Mouse (Mus musculus): ENCODE measurements at regions not wholly inside any gene's neighbourhood (a gene's known extent, or its start where the extent isn't known, plus 50 kb on each side); places are given as distances from the start of the nearest gene placed in this dataset.

DNA sequence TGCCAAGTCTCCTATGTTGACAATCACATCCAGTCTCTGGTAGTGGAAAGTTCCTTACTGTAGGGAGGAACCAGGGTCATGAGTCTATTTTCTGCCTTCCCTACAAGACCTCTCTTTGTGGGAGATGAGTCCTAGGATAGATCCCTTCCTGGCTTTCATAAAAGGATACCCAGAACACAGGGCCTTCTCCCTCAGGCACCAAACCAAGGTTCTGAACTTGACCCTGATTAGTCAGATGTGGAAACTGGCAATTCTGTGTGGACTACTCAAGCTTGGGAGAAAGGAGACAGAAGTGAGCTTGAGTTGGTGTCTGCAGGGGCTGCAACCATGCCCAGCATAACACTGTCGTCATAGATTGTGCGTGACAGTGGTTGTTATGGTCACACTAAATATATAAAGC is 293.6 kb upstream of the Hs6st1 start:
- no peak for TF ChIP-seq POLR2A (IDR thresholded peaks at IDR 0.05; ENCODE audit: borderline replicate concordance, extremely low read depth, low read depth, low read length)
- no peak for DNase-seq
- H3K4me3 ChIP-seq (replicated peaks; ENCODE audit: extremely low read depth, low read depth, low read length), result no peak overlapping the region
- no peaks in the 10 kb centered on the region for H3K4me1 ChIP-seq (ENCODE audit: control insufficient read depth, insufficient read depth, low read length)
- 88% methylated on average over 2 of the region's 2 CpGs for WGBS

DNA sequence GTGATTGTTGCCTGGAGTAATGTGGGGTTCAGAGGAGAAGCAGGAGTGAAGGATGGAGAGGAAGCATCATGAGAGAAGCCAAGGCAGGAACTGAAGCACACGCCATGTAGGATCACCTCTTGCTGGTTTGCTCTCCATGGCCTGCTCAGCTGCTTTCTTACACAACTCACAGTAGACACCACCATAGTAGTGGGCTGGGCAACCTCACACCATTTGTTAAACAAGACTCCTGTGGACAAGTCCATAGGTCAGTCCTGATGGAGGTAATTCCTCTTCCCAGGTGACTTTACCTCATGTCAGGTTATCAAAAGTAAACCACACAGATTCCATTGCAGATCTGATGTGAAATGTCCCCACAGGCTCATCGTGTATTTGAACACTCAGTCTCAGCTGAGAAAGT is 285.5 kb upstream of the Hs6st1 start:
- Histone ChIP-seq H3K4me3 (replicated peaks; ENCODE audit: extremely low read depth, low read depth, low read length) (no peak overlapping the region), H3K4me1 (ENCODE audit: control insufficient read depth, insufficient read depth, low read length) (no peaks in the 10 kb centered on the region)
- DNase-seq, result no peak
- WGBS, result 89% methylated on average over 2 of the region's 2 CpGs
- TF ChIP-seq POLR2A (IDR thresholded peaks at IDR 0.05; ENCODE audit: borderline replicate concordance, extremely low read depth, low read depth, low read length), result no peak
- no peak for TF ChIP-seq CTCF (IDR thresholded peaks at IDR 0.05; ENCODE audit: insufficient read depth, low read length)

DNA sequence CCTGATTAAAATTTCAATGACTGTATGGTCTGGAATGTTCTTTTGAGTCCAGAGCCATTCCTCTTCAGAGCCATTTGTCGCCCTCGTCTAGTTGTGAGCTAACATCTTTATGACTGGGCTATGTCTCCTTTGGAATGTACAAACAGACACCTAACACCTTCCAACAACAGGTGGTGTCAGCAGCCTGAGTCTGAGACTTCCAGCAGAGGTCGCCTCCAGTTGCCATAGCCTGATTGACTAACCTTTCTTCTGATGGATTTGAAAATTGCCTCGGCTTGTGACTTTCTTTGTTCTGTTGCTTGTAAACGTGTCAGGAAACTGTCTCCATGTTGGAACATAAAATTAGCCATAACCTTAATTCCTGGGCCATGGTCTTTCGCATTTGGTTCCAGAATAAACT is 284.8 kb upstream of the Hs6st1 start:
- Histone ChIP-seq H3K4me3 (replicated peaks; ENCODE audit: extremely low read depth, low read depth, low read length) (no peak overlapping the region), H3K4me1 (ENCODE audit: control insufficient read depth, insufficient read depth, low read length) (no peaks in the 10 kb centered on the region)
- DNase-seq, result no peak
- 66% methylated on average over 6 of the region's 6 CpGs for WGBS
- TF ChIP-seq CTCF (IDR thresholded peaks at IDR 0.05; ENCODE audit: insufficient read depth, low read length), result no peak
- no peak for TF ChIP-seq POLR2A (IDR thresholded peaks at IDR 0.05; ENCODE audit: borderline replicate concordance, extremely low read depth, low read depth, low read length)

DNA sequence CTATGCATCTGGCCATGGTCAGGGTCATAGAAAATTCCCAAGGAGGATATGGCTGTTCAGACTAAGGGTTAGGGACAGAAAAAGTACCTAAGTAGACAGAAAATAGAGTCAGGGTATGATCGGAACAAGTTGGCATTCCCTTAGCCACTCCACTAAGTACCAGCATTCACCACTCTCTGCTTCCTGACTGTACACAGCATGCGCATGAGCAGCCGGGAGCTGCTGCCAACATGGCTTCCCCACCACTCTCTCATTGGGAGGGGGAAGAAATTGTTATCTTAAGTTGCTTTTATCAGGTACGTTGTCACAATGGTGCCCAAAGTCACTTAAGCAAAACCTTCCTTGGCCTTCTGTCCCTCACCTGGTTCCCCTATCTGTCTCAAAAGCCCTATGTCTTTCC is 282.0 kb upstream of the Hs6st1 start:
- no peak for DNase-seq
- Histone ChIP-seq H3K4me1 (ENCODE audit: control insufficient read depth, insufficient read depth, low read length) (no peaks in the 10 kb centered on the region), H3K4me3 (replicated peaks; ENCODE audit: extremely low read depth, low read depth, low read length) (no peak overlapping the region)
- WGBS, result 85% methylated on average over 4 of the region's 4 CpGs
- TF ChIP-seq CTCF (IDR thresholded peaks at IDR 0.05; ENCODE audit: insufficient read depth, low read length), result no peak
- TF ChIP-seq POLR2A (IDR thresholded peaks at IDR 0.05; ENCODE audit: borderline replicate concordance, extremely low read depth, low read depth, low read length), result no peak

DNA sequence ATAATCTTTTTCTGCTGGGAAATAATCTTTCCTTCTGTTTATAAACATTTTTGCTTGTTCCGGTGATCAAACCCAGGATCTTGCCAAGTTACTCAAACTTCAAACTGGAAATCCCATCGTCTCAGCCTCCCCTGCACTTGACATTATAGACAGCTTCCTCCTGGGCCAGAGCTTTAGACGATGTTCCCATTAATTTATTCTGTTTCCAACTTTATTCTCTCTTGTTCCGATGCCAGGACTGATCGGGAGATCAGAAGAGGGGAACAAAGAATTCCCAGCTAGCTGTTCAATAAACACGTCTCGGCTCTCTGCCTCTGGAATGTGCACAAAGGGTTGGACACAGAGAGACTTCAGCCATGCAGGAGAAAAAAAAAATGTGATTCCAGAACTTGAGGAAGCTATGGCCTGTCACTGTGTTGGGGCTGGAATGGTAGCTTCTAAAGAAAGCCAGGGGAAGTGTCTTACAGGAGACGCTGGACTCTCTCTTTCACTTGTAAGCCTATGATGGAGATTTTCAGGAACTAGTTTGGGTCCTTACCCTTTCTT is 281.5 kb upstream of the Hs6st1 start:
- TF ChIP-seq POLR2A (IDR thresholded peaks at IDR 0.05; ENCODE audit: borderline replicate concordance, extremely low read depth, low read depth, low read length) (no peak), CTCF (IDR thresholded peaks at IDR 0.05; ENCODE audit: insufficient read depth, low read length) (no peak)
- no peak for DNase-seq
- Histone ChIP-seq H3K4me1 (ENCODE audit: control insufficient read depth, insufficient read depth, low read length) (no peaks in the 10 kb centered on the region), H3K4me3 (replicated peaks; ENCODE audit: extremely low read depth, low read depth, low read length) (no peak overlapping the region)
- WGBS, result 60% methylated on average over 8 of the region's 8 CpGs

DNA sequence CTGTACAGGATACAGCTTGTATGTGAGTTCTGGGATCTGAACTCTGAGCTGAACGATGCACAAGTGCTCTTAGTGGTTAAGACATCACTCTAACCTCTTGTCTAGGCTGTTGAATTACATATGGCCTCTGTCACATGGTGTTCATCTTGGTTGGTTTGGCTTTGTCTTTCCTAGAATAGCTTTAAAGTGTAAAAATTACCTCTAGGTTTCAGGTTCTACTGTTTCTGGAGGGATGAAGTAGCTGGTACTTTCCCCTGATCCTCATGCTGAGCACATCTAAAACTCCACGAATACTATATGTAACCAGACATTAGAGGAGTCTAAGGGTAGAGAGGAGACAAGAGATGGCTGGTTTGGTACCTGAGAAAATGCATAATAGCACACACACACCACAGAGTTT is 271.1 kb upstream of the Hs6st1 start:
- TF ChIP-seq CTCF (IDR thresholded peaks at IDR 0.05; ENCODE audit: insufficient read depth, low read length), result no peak
- TF ChIP-seq POLR2A (IDR thresholded peaks at IDR 0.05; ENCODE audit: borderline replicate concordance, extremely low read depth, low read depth, low read length), result no peak
- WGBS, result 64% methylated on average over 2 of the region's 2 CpGs
- no peak for DNase-seq
- Histone ChIP-seq H3K4me1 (ENCODE audit: control insufficient read depth, insufficient read depth, low read length) (no peaks in the 10 kb centered on the region), H3K4me3 (replicated peaks; ENCODE audit: extremely low read depth, low read depth, low read length) (no peak overlapping the region)

DNA sequence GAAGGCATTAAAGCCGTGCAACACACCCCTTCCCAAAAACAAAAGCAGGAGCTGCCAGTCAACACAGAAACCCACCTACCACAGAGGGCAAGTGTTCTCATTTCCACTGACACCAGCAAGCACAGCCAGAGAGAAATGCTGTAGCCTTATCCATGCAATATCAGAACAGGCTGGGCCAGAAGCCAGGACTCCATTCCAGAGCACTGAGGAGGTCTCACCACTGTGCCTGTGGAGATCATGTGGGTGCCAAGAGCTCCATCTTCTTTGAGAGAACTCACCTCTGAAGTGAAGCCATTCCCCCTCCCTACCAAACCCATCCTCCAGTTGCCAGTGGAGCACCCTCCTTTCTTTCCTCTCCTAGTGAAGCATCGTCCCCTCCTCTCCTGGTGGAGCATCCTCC is 270.7 kb upstream of the Hs6st1 start:
- TF ChIP-seq CTCF (IDR thresholded peaks at IDR 0.05; ENCODE audit: insufficient read depth, low read length) (no peak), POLR2A (IDR thresholded peaks at IDR 0.05; ENCODE audit: borderline replicate concordance, extremely low read depth, low read depth, low read length) (no peak)
- 79% methylated on average over 2 of the region's 2 CpGs for WGBS
- no peak for DNase-seq
- Histone ChIP-seq H3K4me1 (ENCODE audit: control insufficient read depth, insufficient read depth, low read length) (no peaks in the 10 kb centered on the region), H3K4me3 (replicated peaks; ENCODE audit: extremely low read depth, low read depth, low read length) (no peak overlapping the region)

DNA sequence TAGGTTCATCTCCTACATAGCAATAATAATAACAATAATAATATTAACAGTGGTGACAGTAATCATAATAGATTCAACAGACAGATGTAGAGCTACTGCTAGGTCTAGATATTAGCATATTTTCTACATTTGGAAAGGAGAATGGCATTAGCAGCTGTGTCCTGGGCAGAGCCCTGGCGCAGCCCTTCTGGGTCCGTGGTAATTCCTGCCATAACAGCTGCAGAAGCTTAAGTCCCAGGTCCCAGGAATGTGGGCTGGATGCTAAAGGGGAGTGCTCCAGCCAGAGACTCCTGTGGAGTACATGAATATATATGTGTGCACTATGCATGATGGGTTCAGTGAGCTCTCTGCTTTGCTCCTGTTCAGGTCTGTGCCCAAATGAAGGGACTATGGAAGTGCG is 262.7 kb upstream of the Hs6st1 start:
- Histone ChIP-seq H3K4me1 (ENCODE audit: control insufficient read depth, insufficient read depth, low read length) (no peaks in the 10 kb centered on the region), H3K4me3 (replicated peaks; ENCODE audit: extremely low read depth, low read depth, low read length) (no peak overlapping the region)
- 73% methylated on average over 3 of the region's 3 CpGs for WGBS
- TF ChIP-seq POLR2A (IDR thresholded peaks at IDR 0.05; ENCODE audit: borderline replicate concordance, extremely low read depth, low read depth, low read length), result no peak
- no peak for TF ChIP-seq CTCF (IDR thresholded peaks at IDR 0.05; ENCODE audit: insufficient read depth, low read length)
- no peak for DNase-seq

DNA sequence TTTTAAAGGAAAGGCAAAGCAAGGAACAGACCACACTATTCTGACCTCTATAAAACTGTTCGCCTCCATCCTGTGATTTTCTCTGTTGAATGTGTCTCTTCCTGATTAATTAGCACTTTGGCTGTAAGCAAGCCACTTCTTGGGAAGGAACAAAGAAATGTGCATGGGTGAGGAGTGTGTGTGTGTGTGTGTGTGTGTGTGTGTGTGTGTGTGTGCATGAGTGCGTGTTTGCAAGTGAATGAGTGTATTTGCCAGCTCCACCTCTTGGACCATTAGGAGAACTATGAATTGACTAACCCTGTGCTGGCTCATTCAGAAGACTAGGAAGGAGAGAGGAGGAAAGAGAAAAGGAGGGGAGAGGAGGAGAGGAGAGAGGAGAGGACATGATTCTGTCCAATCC is 261.9 kb upstream of the Hs6st1 start:
- 49% methylated on average over 2 of the region's 2 CpGs for WGBS
- H3K4me3 ChIP-seq (replicated peaks; ENCODE audit: extremely low read depth, low read depth, low read length), result no peak overlapping the region
- TF ChIP-seq POLR2A (IDR thresholded peaks at IDR 0.05; ENCODE audit: borderline replicate concordance, extremely low read depth, low read depth, low read length) (no peak), CTCF (IDR thresholded peaks at IDR 0.05; ENCODE audit: insufficient read depth, low read length) (no peak)
- DNase-seq, result no peak
- no peaks in the 10 kb centered on the region for H3K4me1 ChIP-seq (ENCODE audit: control insufficient read depth, insufficient read depth, low read length)

DNA sequence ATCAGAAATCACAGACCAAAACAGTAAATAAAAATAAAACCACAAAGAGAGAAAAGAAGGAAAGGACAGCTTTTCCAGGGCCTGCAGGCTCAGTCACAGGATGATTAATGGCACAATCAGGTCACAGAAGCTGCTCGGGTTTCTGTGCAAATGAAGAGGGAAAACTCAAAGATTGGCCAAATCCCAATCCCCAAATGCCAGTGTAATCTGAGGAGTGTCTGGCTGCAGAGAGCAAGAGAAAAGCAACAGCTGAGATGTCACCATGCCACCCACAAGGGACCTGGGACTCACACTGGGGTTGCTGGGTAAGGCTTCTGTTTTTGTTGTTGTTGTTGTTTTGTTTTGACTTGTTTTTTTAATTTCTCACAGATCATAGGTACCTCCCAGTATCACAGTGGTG is 261.5 kb upstream of the Hs6st1 start:
- no peak for DNase-seq
- Histone ChIP-seq H3K4me3 (replicated peaks; ENCODE audit: extremely low read depth, low read depth, low read length) (no peak overlapping the region), H3K4me1 (ENCODE audit: control insufficient read depth, insufficient read depth, low read length) (no peaks in the 10 kb centered on the region)
- 7% methylated on average over 1 of the region's 1 CpGs for WGBS
- no peak for TF ChIP-seq POLR2A (IDR thresholded peaks at IDR 0.05; ENCODE audit: borderline replicate concordance, extremely low read depth, low read depth, low read length)

DNA sequence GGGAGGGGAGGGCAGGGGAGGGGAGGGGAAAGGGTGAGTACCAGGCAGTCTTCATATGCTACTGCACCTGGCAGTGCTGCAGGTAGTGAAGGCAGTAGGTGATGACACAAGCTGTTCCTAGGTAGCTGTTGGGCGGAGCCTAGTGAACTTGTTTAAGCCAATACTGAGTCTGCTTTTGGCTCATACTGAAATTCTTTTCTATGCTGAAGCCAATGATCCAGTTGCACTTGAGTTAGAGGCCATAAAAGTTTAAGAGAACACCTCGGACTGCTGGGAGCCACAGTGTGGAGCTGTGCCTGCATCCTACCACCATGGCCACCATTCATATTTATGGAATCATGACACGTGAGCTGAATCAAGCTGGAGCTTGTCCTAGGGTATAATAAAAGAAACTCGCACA is 259.3 kb upstream of the Hs6st1 start:
- Histone ChIP-seq H3K4me3 (replicated peaks; ENCODE audit: extremely low read depth, low read depth, low read length) (no peak overlapping the region), H3K4me1 (ENCODE audit: control insufficient read depth, insufficient read depth, low read length) (no peaks in the 10 kb centered on the region)
- DNase-seq, result no peak
- WGBS, result 77% methylated on average over 4 of the region's 4 CpGs
- TF ChIP-seq CTCF (IDR thresholded peaks at IDR 0.05; ENCODE audit: insufficient read depth, low read length) (no peak), POLR2A (IDR thresholded peaks at IDR 0.05; ENCODE audit: borderline replicate concordance, extremely low read depth, low read depth, low read length) (no peak)

Data from lung, adult 2 months (tissue).